Mouse (Mus musculus) frontal cortex, postnatal 14 days (tissue): ENCODE results near the gene Olfr147.
"Not testable (repeated sequence)": the region's sequence is repeated elsewhere in the genome, so short reads cannot be mapped to it uniquely, and the experiment has no call there.

Source experiments
- DNase-seq, 2 experiments: peaks; one replicate each; pipeline ENCODE4 v3.0.0; 2022; ENCODE audit warnings: low spot score in 2 of 2

Olfr147 gene

DNA sequence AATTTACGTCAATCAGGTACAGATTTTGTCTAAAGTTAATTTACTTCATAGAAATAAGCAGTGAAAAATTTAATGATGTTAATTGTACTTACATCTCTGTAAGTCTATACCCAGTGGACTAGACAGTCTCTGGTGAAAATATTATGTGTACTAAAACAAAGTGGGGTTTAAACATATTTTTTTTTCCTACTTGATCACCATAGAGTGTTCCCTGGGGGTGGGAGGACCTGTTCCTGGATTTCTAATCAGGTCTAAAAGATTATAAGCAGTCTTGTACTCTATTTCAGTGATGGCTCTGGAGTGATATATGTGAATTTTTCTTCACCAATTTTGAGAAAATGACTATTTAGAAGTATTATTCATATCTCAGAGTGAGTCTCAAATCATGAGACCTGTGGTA, at the start of gene Olfr147:
Gene Olfr147 (plus strand): TSS at position 301 of the 400 bp plus-strand sequence.
- DNase-seq, result no peak

DNA sequence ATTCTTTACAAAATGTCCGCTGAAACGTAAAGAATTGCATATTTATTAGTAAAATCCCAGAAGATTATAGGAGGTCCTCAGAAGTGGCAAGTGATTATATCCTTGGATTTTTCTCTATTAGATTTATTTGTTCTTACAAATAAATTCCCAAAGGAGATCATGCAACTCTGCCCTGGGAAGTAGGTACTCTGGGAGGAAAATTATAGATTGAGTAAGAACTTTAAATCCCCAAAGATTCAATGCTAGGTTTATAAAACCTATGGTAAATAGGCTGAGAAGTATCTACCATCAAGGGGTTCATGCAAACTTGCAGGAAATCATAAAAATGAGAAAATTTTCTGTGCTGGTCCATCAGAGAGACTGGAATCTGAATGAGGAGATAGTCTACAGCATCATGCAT, 34.9 kb upstream of the Olfr147 start, which contains the start of gene Olfr250:
Gene Olfr250 (plus strand): TSS at position 301 of the 400 bp plus-strand sequence.
- DNase-seq, result no peak

DNA sequence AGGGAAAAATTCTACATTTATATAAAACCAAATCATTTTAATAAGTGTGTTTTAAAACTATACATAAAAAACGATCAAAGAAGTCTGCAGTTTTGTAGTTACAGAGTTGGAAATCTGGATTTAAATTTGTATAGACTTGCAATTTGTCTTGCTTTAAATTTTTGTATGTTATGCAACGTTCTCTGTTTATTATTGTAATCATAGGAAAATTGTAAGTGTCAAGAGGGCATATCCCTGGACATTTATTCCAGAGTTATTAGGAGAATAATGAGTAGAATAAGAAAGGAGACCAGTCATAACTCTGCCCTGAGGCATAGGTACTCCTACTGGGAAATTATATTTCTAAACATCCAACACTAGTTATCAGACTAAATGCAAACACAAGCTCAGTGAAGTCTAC, 24.7 kb upstream of the Olfr147 start, which contains the start of gene Olfr251:
Gene Olfr251 (plus strand): TSS at position 301 of the 400 bp plus-strand sequence.
- DNase-seq, result no peak

DNA sequence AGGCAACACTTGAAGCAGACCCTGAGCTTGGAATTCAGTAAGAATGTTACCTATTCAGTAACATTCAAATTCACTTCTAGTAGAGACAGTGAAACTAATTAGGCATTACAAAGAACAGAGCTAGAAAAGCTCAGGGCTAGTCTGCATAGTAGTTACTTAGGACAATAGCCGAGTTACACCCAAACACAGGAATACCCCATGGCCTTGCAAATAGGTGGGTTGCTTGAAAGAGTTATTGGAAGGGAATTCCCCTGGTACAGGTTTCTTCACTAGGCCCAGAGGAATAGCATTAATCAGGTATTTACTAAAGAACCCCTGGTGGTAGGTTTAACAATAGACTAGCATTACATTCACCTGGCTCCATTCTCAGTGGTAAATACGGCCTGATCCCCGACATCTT, 6.0 kb downstream of the Olfr147 start:
- not testable (repeated sequence) for DNase-seq

DNA sequence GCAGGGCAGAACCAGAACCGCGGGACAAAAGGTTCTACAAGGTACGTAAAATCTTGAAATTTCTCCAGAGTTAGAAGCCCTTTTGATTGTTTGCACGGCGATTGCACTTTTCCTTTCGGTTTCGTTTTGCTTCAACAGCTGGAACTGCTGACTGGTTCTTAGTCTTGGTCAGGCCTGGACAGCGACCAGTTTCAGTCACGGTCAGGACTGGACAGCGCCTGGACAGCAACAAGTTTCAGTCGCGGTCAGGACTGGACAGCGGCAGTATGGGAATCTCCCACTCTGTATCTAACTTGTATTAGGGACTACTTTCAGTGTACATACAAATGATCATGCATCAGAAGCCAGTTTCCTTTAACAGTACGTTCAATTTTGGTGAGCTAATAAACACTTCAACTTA, 12.0 kb downstream of the Olfr147 start:
- DNase-seq, result not testable (repeated sequence)

DNA sequence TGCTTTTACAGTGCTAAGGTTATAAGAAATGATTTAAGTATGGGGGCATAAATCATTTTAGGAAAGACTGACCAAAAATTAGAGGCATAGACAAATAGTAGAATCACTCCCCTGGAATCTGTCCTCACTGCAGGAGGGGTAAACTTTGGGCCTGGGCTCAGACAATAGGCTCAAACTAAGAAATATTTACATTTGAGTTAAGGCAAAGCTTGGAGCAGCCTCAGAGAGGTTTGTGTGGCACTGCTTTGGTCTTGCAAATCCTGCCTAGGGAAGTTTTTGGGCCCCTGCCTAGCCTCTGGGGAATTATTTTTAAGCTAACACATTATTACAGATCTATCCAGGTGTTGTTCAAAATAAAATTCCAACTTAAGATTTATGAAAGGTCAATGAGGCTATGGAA, 22.3 kb downstream of the Olfr147 start:
- DNase-seq, result no peak

DNA sequence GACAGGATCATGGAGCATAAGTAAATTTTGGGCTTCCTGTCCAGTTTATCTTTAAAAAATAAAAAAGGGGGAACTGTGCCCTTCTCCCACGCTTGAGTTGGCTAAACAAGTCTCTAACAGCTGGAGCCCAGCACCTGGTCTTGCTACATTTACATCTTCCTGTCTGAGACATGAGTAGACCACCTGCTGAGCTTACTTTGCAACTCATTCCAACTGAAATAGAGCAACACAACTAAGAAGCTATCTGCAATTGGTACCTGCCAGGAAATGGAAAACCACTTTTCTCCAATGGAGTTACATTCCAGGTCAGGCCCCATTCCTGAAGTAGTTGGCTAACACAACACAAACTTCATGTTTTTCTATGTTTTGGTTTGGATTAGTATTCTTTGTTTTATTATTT, 25.5 kb downstream of the Olfr147 start:
- no peak for DNase-seq

DNA sequence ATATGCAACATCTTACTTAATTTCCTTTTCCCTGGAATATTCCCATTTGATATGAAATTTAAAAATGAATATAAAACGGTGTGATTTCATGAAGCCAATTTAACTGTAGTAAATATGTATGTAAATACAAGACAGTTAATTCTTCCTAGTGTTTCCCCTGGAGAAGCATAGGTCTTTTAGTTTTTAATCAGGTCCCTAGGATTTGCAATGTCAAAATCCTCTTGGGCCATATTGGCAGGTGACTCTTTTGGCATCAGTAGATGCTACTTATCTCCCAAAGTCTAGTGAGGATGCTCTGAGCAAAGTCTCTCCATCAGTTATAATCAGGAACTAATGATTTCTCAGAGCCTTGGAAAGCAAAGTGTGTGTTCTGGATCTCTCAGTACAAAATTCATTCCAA, 27.7 kb downstream of the Olfr147 start, which contains the start of gene Olfr901:
Gene Olfr901 (plus strand): TSS at position 301 of the 400 bp plus-strand sequence.
- no peak for DNase-seq

DNA sequence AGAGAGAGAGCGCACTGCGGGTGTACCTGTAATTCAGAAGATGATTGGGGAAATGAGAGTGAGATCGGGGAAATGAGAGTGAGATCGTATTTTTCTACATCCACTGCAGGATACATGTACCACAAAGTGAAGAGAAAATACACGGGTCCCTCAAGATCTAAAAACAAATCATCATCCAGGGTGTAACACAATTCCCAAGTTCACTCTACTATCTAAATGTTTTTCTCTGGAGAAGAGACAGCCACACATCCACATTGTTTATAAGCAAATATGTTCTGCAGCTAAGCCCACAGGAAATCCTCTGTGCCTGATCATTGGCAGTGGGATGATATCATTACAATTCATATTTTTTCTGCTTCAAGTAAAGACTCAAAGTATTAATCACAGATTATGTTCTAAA, 45.9 kb downstream of the Olfr147 start, which contains the start of gene Olfr902:
Gene Olfr902 (plus strand): TSS at position 301 of the 400 bp plus-strand sequence.
- DNase-seq, result no peak
